Mouse (Mus musculus) megakaryocyte, embryonic 14.5 days (primary cell): ENCODE data around the gene Gm37240. TPM values are rescaled to one million over a fixed set of nuclear protein-coding genes. Genes with fewer than 3 reads are reported as not detected.

Experiments
- H3K27me3 ChIP-seq: replicated peaks from 2 replicates; pipeline ENCODE3; 2012; ENCODE audit warnings: inconsistent platforms
- H3K36me3 ChIP-seq: replicated peaks from 2 replicates; pipeline ENCODE3; 2012; ENCODE audit warnings: low read length, inconsistent platforms, mixed read lengths
- H3K4me1 ChIP-seq: 2 replicates; pipeline ENCODE4 v1.6.1; 2012; ENCODE audit warnings: inconsistent platforms
- H3K4me3 ChIP-seq: replicated peaks from 2 replicates; pipeline ENCODE3; 2012; ENCODE audit warnings: moderate library complexity, mild to moderate bottlenecking, inconsistent platforms
- H3K9me3 ChIP-seq: 2 replicates; pipeline ENCODE4 v1.6.1; 2012; ENCODE audit warnings: inconsistent platforms
- FLI1 ChIP-seq: IDR thresholded peaks from 2 replicates; pipeline ENCODE4 v1.6.1; 2012; ENCODE audit warnings: low read length, inconsistent platforms, mixed read lengths
- GATA1 ChIP-seq: IDR thresholded peaks from 3 replicates; pipeline ENCODE4 v1.6.1; 2012; ENCODE audit warnings: mixed read lengths, low read length, inconsistent platforms, borderline replicate concordance
- polyA plus RNA-seq: library from polyadenylated mRNA; stranded (reverse); fragments of >175 nt; gene quantifications from 2 replicates; pipeline ENCODE4 v1.2.3, GENCODE M21; 2012; ENCODE audit warnings: low replicate concordance; ENCODE audit not compliant: insufficient read depth

Gene Gm37240
- polyA plus RNA-seq, 1 experiment = not detected

DNA sequence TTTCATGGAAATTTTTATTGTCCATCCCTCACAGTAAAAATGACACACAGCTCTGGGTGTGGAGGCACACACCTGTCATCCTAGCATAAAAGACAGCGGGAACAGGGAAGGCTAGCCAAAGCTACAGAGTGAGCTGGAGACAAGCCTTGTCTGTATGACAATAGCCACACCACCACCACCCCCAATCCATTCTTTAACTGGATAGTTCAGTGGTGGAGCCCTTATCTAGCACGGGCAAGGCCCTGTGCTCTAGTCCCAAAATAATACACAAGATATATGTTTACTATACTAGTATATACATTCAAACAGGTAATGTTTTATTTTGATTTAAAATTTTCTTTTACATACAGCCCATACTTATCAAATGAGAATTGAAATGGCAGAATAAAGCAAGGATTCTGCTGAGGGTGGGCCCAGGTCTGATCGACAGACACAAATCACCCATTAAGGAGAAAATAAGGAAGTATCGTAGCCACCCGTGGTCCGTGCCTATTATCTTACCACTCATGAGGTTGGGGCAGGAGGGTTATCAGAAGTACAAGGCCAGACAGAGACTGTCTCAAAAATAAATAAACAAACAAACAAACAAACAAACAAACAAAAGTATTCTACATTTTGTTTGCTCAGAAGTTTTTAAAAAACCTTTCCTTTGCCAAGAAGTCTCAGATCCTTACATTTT lies 1421.4 kb downstream of the Gm37240 start:
- H3K4me1 ChIP-seq = peaks cover 33% of the 10 kb centered on the region
- H3K27me3 ChIP-seq = peaks cover 55% of the 10 kb centered on the region
- H3K4me3 ChIP-seq = no peak overlapping the region
- 0 out of 2 replicates have a peak, but pooled peaks cover 5% of the 10 kb centered on the region for H3K9me3 ChIP-seq
- TF ChIP-seq FLI1 = no peak
- H3K36me3 ChIP-seq = no peaks in the 10 kb centered on the region

DNA sequence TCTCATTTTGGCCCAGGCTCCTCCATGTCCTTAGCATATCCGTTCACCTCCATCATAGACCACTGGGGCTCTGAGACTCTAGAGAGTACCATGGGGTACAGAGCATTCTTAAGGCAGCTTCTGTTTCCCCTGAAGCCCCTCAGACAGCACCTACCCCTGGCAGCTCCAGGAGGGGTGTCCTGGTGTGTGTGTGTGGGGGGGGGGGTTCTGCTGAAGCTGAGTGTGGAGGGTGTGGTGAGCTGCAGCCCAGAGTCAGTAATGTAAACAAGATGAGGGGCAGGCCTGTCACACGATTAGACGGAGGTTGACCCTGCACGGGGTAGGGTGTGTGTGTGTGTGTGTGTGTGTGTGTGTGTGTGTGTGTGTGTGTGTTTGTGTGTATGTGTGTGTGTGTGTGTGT lies 1425.6 kb downstream of the Gm37240 start:
- TF ChIP-seq GATA1 (no peak), FLI1 (no peak)
- H3K9me3 ChIP-seq = no peaks in the 10 kb centered on the region
- H3K36me3 ChIP-seq = no peaks in the 10 kb centered on the region
- peaks cover 27% of the 10 kb centered on the region for H3K4me1 ChIP-seq
- peaks cover 41% of the 10 kb centered on the region for H3K27me3 ChIP-seq
- no peak overlapping the region for H3K4me3 ChIP-seq

DNA sequence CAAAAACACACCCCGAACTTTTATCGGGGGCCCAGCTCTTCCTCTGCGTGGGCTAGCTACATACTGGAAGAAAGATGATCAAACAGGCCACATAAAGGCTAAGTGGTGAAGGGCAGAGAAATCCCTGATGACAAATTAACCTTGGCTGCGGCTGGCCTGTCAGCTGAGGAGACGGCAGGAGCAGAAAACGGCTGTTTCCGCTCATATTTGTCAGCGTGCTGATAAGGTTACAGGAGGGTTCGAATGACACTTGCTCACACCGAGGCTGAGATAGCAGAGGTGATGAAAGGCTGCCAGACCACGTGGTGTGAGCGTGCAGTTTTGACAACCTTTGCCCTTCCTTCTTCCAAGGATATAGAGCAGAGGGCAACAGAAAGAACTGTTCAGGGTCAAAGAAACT lies 1426.4 kb downstream of the Gm37240 start:
- TF ChIP-seq GATA1 (peak; percentile 26; the same call in 1 of the 3 replicates), FLI1 (no peak)
- Histone ChIP-seq H3K9me3 (no peaks in the 10 kb centered on the region), H3K36me3 (no peaks in the 10 kb centered on the region), H3K27me3 (peaks cover 43% of the 10 kb centered on the region), H3K4me1 (peaks cover 34% of the 10 kb centered on the region), H3K4me3 (peak overlapping the region; percentile 84)

DNA sequence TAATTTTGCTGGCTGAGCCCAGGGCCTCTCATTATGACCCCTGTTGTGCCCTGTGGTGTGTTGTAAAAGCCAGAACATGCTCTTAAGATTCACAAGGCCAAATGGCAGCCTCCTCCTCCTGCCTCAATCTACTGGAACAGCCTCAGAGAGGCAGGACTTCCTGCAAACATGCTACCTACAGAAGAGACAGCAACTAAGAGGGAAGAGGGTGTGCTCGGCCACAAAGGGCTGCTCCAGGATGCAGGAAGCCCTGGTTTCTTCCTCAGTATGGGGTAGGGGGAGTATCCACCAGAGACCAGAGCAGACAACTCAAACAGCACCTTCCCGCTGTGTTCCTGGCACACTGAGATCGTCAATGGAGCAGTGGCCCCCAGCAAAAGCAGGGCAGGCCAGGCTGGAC lies 1426.8 kb downstream of the Gm37240 start:
- Histone ChIP-seq H3K9me3 (no peaks in the 10 kb centered on the region), H3K36me3 (no peaks in the 10 kb centered on the region), H3K27me3 (peaks cover 43% of the 10 kb centered on the region), H3K4me1 (peaks cover 38% of the 10 kb centered on the region), H3K4me3 (peak overlapping the region; percentile 74)
- TF ChIP-seq FLI1 = no peak
- TF ChIP-seq GATA1 = no peak

DNA sequence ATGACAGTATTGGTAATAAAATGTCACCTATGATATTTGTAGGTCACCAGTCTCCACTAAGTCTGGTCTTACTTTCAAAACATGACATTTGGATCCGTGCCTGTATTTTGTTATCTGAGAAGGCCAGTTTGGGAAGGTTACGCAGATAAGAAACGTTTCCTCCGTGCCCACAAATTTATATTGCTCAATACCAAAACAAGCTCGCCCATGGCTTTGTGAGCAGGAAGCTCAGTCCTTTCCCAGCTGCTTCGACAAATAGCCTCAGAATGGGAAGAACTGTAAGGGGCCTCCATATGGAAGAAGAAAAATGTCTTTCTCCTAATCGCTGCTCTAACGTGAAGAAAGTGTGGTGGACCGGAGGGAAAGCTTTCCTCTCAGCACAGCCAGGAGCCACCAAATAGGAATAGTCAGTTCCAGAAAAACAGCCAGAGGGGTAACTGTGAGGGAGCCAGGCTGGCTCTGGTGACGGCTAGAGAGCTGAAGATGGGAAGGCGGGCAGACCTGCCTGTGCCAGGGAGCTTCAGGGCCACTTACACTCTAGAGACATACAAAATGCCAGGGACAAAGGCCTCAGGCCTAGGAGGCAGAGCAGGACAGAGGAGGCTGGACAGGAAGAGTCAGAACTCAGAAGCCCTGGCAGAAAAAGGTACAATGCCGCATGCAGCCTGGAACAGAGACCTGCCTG lies 1431.4 kb downstream of the Gm37240 start:
- Histone ChIP-seq H3K9me3 (no peaks in the 10 kb centered on the region), H3K4me1 (peaks cover 28% of the 10 kb centered on the region), H3K36me3 (no peaks in the 10 kb centered on the region), H3K27me3 (peaks cover 46% of the 10 kb centered on the region), H3K4me3 (no peak overlapping the region)
- TF ChIP-seq FLI1 = no peak
- no peak for TF ChIP-seq GATA1

DNA sequence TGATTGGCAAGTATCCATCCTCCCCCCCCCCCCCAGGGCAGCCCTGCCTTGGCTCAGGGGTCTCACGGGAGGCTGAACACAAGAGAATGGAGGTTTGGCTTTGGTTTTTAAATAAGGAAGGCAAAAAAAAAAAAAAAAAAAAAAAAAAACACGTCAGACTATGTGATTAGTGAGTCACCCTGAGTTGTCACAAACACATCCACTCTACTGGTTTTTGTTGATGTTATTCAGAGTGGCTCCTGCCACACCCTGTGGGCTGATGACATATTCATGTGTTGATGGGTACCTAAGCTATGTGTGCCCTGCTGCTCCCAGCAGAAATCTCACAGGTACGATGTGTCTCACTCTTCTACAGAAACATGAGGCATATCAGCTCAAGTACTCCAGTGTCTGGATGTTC lies 1436.7 kb downstream of the Gm37240 start:
- TF ChIP-seq GATA1 = no peak
- no peak for TF ChIP-seq FLI1
- Histone ChIP-seq H3K36me3 (no peaks in the 10 kb centered on the region), H3K4me1 (peaks cover under 1% of the 10 kb centered on the region), H3K9me3 (no peaks in the 10 kb centered on the region), H3K27me3 (peaks cover 66% of the 10 kb centered on the region), H3K4me3 (no peak overlapping the region)

DNA sequence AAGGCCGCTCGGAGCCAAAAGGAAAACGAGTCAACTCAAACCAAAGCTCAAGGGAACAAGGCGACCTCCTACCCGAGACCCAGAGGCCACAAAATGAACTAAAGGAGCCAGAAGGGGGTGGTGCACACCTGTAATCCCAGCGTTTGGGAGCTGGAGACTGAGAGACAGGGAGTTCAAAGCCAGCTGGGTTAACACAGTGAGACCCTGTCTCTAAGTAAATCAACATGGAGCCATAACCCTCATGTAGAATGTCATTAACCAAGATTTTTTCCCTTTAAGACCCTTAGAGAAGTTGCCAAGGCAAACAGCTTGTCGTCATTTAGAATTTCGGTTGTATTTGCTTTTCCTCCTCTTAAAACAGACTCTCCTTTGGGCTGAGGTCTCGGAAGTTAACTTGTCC lies 1438.3 kb downstream of the Gm37240 start:
- Histone ChIP-seq H3K9me3 (no peaks in the 10 kb centered on the region), H3K27me3 (peaks cover 76% of the 10 kb centered on the region), H3K4me3 (no peak overlapping the region), H3K36me3 (no peaks in the 10 kb centered on the region), H3K4me1 (peaks cover 4% of the 10 kb centered on the region; the same call in 1 of the 2 replicates)
- TF ChIP-seq FLI1 = no peak
- TF ChIP-seq GATA1 = no peak

DNA sequence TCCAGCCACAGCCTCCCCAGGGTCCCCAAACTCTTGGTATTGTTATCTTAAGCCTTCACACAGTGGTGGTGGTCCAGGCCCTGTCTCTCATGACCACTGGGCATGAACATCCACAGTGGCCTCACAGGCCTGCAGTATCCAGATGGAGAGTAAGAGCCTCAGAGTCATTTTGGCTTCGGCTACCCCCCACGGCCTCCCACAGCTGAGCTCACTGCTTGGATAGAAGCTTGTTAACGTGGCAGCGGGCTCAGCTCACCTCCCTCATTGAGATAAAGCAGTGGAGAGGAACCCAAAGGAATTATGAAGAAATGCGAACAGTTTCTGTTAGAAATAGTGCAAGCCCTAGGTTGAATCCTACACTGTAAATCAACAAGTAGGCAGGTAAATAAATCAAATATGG lies 1439.5 kb downstream of the Gm37240 start:
- Histone ChIP-seq H3K36me3 (no peaks in the 10 kb centered on the region), H3K4me3 (no peak overlapping the region), H3K4me1 (peaks cover 4% of the 10 kb centered on the region; the same call in 1 of the 2 replicates), H3K27me3 (peaks cover 77% of the 10 kb centered on the region), H3K9me3 (no peaks in the 10 kb centered on the region)
- TF ChIP-seq FLI1 (no peak), GATA1 (no peak)

Other genes with a start within 250 kb of the Gm37240 start
- gene Fam160a1, start 70.2 kb downstream of the Gm37240 start, polyA plus RNA-seq = 0.12 and 0.51 TPM in 2 replicates
- gene Glt28d2, start within 50 bp of the Gm37240 start, polyA plus RNA-seq = not detected in 2 replicates
- gene Sh3d19, start 83.6 kb upstream of the Gm37240 start, polyA plus RNA-seq = 0.44 TPM in 1 of 2 replicates, not detected in the other
- gene Prss48, start 115.0 kb upstream of the Gm37240 start, polyA plus RNA-seq = not detected in 2 replicates